Mouse (Mus musculus) spleen, postnatal 14 days (tissue): ENCODE results near the gene Duoxa1.

Source experiments
- DNase-seq, 2 experiments: peaks; one replicate each; pipeline ENCODE4 v3.0.0; 2021 to 2022; ENCODE audit warnings: low spot score in 2 of 2

Gene Duoxa1

GRCm38 (mm10) chr2:122298096-122298499 lies 15.4 kb downstream of the Duoxa1 start, which contains the start of gene Duox2:
Gene Duox2 (minus strand): TSS chr2:122298449.
- no peak for DNase-seq

- DNase-seq: no peak
Measured at GRCm38 (mm10) chr2:122297271-122298095, 16.0 kb downstream of the Duoxa1 start.

GRCm38 (mm10) chr2:122294916-122295315 lies 18.6 kb downstream of the Duoxa1 start:
- DNase-seq: no peak

GRCm38 (mm10) chr2:122286137-122286536 lies 27.4 kb downstream of the Duoxa1 start:
- DNase-seq: no peak

GRCm38 (mm10) chr2:122284091-122284490 lies 29.4 kb downstream of the Duoxa1 start:
- no peak for DNase-seq

- no peak for DNase-seq
Measured at GRCm38 (mm10) chr2:122278769-122279168, 34.8 kb downstream of the Duoxa1 start.

GRCm38 (mm10) chr2:122266407-122267193 lies 46.9 kb downstream of the Duoxa1 start:
- no peak for DNase-seq

- DNase-seq: no peak
Measured at GRCm38 (mm10) chr2:122264690-122265089, 48.8 kb downstream of the Duoxa1 start.

- no peak for DNase-seq
Measured at GRCm38 (mm10) chr2:122260729-122261128, 52.8 kb downstream of the Duoxa1 start.

GRCm38 (mm10) chr2:122255997-122256396 lies 57.5 kb downstream of the Duoxa1 start:
- DNase-seq: no peak
